Mouse (Mus musculus) gastrocnemius, postnatal 14 days (tissue): ENCODE data around the gene Wipf2. TPM values are rescaled to one million over a fixed set of nuclear protein-coding genes. Genes with fewer than 3 reads are reported as not detected.

Source experiments
- DNase-seq: peaks from one replicate; pipeline ENCODE4 v3.0.0; 2021; ENCODE audit warnings: mixed read lengths
- intact Hi-C: fragments of 180-260 bp; cut with DNase I; formaldehyde crosslinking; loops from one replicate; pipeline ENCODE4 v1.15.1; 2025; ENCODE audit warnings: low total_unique reads
- total RNA-seq, 2 experiments: library from RNA; stranded (reverse); gene quantifications; 2 replicates each; pipeline ENCODE4 v1.2.3; 2021

The Wipf2 gene
- total RNA-seq, 2 experiments from 2014 or later = 4.4 to 4.6 TPM

DNA sequence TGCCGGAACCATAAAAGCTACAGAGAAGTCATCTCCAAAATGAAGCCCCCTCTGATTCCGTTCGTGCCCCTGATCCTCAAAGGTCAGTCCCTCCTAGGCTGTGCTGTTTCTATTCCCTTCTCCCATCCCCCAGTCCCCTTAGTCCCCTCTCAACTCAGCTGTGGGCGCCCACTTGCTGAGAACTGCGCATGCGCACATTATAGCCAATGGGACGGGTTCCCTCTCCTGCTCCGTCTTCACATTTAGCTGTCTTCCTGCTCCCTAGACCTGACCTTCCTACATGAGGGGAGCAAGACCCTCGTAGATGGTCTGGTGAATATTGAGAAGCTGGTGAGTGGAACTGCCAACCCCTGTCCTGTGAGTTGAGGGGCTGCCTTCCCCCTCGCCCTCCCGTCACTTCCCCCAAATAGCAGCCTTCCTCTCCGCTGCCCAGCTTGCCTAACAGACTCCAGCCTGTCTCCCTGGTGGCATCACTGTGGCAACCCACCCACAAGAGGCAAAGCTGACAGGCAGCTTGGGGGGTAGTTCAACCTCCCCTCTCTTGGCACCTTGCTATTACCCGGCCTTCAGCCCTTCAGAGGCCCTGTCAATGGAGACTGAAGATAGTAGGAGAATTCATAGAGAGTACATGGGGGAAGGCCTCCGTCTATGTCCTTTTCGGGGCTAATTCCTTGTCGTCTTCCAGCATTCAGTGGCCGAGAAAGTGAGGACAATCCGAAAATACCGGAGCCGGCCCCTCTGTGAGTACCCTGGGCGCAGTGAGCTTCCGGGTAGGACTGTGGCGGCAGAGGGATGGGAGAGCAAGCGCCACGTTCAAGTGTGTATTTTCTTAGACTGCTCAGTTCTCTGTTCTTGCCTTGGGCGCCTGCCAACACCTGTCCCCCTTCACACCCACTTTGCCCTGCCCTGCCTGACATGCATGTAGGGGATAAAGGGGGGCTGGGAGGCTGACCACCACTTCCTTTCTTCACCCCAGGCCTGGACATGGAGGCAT is 13.0 kb upstream of the Wipf2 start:
- intact Hi-C loops = loop anchor here (10.0 kb wide), 1 partner anchor 124 kb away; no protein-coding TSS in a partner anchor
- no peak for DNase-seq

DNA sequence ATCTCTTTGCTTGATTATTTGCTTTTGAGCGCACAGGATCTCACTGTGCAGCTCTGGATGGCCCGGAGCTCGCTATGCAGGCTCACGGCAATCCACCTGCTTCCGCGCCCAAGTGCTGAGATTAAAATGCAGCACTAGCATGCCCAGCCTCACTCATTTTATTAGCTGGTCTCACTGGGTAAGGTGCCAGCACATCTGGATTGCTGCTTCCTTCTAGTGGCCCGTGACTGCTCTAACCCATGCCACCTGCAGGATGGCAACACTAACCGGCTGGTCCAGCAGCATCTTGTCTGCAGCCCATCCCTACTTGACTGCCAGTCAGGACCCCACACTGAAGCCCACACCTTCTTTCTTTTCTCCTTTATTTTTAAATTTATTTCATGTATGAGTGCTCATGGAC is 9.3 kb upstream of the Wipf2 start:
- no peak for DNase-seq
- intact Hi-C loops = loop anchor here (10.0 kb wide), 1 partner anchor 121 kb away; no protein-coding TSS in a partner anchor

DNA sequence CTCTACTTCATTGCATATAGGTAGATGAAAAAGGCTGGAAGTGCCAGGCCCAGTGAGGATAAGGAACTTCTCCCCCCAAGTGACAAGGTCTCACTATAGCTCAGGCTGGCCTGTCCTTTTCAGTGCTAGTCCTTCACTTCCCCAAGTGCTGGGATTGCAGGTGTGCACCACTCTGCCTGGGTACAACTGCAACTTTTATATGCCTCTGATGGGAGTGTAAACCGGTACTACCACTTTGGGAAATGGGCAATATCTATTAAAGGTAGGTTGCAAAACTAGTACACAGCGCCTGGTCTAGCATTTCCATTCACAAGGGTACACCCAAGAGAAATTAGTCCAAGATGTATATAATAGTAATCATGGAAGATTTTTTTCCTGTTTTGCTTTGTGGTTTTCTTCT is 8.8 kb upstream of the Wipf2 start:
- DNase-seq = no peak
- intact Hi-C loops = loop anchor here (10.0 kb wide), 1 partner anchor 120 kb away; no protein-coding TSS in a partner anchor

DNA sequence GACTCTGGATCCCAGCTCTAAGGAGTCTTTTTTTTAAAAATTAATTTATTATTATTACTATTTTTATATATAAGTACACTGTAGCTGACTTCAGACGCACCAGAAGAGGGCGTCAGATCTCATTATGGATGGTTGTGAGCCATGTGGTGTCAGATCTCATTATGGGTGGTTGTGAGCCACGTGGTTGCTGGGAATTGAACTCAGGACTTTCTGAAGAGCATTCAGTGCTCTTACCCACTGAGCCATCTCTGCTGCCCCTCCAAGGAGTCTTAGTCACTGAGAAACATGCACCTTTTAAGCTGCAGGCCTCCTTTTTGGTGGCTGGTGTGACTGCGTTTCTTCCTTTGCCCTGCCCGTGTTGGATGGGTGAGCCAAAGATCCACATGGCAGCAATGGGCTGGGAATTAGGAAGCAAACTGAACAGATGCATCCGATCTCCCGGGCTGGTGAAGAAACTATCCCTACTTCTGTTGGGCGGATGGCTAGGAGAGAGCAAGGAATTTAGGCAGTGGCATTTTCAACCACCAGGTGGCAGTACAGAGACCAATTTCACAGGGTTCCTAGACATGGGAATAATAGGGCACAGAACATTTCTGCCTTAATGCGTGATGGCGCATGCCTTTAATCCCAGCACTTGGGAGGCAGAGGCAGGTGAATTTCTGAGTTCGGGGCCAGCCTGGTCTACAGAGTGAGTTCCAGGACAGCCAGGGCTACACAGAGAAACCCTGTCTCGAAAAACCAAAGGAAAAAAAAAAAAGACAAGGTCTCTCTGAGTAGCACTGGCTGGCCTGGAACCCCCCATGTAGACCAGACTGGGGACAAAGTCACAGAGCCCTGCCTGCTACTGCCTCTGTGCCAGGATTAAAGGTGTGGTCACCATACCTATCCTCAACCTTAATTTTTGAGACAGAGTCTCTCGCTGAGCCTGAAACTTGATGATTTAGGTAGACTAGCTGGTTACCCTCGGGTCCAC is 4.4 kb upstream of the Wipf2 start:
- peak; percentile 83 for DNase-seq
- intact Hi-C loops = loop anchor here (10.0 kb wide), 1 partner anchor 116 kb away; no protein-coding TSS in a partner anchor

DNA sequence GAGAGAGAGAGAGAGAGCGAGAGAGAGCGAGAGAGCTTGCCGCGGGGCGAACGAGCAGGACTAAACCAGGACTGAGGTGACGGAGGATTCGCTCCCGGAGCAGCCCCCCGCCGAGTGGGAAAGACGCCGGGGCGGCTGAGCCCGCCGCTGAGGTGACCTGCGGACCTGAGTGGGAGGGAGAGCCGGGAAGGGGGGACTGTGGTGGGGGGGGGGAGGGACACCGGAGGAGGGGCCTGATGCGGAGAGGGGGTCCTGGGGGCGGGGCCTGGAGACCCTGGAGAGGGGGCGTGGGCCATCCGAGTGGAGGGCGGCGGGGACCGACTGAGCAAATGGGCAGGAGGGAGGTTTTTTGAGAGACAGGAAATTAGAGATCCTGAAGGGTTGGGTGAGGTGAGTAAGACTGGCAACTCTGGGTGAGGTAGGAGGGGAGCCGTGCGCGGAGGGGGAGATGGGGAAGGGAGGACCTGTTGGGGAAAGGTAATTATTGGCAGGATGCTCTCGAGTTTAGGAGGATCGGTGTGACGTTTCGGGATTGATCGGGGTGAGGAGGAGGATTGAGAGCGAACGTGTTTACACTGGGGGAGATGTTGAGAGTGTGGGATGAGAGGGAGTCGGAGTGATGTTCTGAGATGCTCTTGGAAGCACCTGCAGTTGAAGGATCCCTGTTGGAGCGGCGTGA is 452 bp downstream of the Wipf2 start:
- intact Hi-C loops = no loop called here
- no peak for DNase-seq

DNA sequence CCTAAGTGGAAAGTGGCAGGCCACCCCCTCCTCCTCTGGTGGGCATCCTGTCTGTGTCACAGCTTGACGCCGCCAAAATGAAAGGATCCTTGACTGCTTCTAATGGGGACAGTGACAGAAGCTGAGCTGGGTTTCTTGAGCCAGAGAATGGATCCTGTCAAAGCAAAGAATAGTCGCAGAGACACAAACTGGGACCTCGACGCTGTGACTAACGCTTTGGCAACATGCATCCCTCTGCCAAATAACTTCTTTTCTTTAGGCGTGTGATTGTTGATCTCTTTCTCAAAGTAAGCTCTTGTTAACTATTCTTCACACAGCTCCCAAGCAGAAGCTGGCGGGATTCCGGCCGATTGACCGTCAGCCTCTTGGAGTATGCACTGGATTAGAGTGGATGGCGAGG is 3.9 kb downstream of the Wipf2 start:
- DNase-seq = no peak
- intact Hi-C loops = no loop called here

DNA sequence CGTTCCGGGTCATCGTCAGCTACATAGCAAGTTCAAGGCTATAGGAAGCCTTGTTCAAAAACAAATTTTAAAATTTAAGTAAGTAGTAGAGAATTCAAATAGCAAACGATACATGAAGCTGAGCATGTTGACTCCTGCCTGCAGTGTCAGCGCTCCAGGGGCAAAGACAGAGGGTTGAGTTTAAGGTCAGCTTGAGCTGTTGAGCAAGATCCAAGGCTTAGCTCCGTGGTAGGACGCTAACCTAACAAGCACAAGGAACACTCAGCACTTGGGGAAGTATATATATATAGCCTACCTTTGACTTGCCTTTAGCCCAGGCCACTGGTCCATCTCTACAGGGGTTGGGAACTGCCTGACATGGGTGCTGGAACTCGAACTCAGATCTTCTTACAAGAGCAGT is 6.5 kb downstream of the Wipf2 start:
- no peak for DNase-seq
- intact Hi-C loops = no loop called here

DNA sequence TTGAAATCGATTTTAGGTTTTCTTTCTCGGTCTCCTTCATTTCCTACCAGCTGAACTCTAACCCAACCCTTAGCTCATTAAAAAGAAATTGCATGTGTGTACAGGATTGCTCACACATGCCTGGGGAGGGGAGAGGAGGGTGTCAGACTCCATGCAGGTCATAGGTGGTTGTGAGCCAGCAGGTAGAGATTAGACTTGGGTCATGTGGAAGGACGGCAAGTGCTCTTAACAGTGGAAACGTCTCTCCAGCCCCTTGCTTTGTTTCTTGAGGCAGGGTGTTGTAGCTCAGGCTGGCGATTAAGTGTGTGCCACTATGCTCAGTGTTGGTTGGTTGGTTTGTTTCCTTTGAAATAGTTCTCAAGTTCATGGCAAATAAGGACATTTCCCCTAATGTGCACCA is 7.4 kb downstream of the Wipf2 start:
- intact Hi-C loops = no loop called here
- no peak for DNase-seq

DNA sequence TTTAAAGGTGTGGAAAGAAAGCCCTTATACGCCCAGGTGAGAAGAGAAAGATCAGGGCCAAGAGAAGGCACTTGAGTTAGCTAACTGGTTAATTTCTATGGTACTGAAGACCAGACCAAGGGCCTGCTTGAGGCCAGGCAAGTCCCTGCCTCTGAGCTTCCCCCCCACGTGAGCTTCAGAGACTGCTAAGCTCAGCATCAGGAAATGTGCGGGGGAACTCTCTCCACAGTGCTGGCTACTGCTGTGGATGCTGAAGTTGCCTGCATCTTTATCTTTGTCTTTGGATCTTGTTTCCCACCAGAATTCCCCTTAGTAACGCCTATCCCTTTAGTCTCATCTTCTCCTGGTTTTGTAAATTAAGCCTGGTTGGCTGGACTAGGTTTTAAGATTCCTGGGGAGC is 8.0 kb downstream of the Wipf2 start:
- intact Hi-C loops = no loop called here
- no peak for DNase-seq

DNA sequence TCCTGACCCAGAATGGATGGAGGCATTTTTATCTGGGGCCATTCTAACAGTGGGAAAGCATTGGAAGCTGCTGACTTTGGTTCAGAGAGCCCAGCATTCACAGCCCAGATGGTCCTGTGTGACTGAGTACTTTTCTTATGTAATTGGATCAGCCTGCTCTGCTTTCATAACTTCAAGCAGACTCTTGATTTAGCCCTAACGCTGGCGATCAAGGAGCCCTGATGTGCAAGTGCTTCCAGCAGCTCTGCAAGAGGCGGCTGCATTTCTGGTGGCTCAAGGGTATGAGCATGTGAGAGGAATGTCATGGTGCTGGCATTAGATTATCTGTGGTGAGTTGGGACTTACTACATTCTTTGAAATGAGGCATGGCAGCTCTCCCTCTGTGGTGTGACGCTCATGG is 8.6 kb downstream of the Wipf2 start:
- intact Hi-C loops = no loop called here
- no peak for DNase-seq

DNA sequence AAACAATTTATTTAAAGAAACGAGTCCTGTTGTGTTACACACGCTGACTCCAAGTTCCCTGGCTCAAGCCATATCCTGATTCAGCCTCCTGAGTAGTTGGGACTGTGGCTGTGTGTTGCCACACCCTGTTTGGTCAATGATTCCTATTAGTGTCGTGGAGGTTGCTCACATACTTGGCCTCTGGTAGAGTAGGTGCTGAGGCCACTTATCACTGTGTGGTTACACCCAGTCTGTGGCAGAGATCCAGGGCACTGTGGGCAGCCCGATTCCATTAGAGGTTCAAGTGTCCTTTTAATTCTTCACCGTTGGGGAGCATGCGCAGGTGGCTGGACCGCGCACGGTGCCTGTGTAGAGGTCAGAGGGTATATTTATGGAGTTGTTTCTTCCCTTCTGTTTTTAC is 10.5 kb downstream of the Wipf2 start:
- intact Hi-C loops = no loop called here
- DNase-seq = no peak

DNA sequence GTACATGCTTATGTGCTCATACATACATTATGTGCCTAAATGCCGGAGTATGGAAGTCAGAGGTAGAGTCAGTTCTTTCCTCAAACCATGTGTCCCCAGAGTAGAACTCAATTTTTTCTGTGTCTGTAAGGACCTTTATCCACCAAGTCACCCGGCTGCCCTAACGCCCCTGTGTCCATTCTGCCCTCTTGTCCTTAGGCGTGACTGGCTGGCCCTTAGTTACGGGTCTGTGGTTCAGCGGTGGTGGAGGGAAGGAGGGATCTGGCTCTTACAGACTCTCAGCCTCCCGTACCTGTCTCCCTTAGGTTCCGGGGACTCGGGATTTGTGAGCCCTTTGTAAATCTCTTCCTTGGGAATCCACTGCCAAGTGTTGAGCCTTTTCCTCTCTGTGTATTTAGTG is 13.6 kb downstream of the Wipf2 start:
- DNase-seq = no peak
- intact Hi-C loops = no loop called here

DNA sequence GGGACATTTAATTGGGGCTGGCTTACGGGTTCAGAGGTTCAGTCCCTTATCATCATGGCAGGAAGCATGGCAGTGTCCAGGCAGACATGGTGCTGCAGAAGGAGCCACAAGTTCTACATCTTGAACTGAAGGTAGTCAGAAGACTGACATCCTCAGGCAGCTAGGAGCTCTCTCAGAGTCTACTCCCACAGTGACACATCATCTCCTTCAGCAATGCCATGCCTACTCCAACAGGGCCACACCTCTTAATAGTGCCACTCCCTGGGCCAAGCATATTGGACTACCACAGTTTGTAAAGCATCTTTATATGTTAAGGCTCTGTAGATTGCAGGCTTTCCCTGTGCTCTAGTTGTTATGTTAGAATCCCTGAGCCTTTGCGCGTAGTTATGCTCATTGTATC is 24.3 kb downstream of the Wipf2 start:
- DNase-seq = no peak
- intact Hi-C loops = no loop called here

DNA sequence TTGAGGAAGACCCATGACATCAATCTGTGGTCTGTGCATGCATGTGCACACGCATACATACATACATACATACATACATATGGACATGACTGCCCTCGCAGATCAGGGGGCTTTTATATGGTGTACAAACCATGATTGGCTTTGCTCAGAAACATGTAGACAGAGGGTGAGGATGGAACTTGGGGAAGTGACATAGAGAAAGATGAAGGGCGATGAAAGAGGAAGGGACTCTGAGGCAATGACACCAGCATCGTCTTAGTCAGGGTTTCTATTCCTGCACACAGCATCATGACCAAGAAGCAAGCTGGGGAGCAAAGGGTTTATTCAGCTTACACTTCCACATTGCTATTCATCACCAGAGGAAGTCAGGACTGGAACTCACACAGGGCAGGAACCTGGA is 25.6 kb downstream of the Wipf2 start:
- intact Hi-C loops = no loop called here
- DNase-seq = no peak

DNA sequence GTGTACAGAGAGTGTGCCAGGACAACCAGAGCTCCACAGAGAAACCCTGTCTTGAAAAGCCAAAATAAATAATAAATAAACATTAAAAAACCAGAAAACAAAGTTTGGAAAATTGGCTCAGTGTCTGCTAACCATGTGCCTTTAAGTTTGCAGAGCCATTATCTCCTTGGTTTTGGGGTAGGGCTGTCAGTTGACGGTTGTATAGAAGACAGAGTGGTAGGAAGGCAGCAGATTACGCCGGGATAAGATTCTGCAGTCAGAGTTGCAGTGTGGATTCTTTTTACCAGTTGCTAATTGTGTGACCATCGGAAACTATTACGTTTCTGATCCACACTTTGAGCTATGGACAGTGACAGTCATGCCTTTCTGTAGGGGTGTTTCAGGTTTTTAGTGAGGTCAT is 26.5 kb downstream of the Wipf2 start:
- DNase-seq = no peak
- intact Hi-C loops = no loop called here

DNA sequence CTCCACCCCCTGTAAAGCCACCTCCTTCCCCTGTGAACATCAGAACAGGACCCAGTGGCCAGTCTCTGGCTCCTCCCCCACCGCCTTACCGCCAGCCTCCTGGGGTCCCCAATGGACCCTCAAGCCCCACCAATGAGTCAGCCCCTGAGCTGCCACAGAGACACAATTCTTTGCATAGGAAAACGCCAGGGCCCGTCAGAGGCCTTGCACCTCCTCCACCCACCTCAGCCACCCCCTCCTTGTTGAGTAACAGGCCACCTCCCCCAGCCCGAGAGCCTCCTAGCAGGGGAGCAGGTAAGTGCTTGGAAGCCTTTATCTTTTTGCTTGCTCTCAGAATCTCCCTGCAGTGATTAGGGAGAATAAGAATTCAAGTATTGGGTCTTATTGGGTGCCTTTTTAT is 29.0 kb downstream of the Wipf2 start:
- intact Hi-C loops = no loop called here
- no peak for DNase-seq

DNA sequence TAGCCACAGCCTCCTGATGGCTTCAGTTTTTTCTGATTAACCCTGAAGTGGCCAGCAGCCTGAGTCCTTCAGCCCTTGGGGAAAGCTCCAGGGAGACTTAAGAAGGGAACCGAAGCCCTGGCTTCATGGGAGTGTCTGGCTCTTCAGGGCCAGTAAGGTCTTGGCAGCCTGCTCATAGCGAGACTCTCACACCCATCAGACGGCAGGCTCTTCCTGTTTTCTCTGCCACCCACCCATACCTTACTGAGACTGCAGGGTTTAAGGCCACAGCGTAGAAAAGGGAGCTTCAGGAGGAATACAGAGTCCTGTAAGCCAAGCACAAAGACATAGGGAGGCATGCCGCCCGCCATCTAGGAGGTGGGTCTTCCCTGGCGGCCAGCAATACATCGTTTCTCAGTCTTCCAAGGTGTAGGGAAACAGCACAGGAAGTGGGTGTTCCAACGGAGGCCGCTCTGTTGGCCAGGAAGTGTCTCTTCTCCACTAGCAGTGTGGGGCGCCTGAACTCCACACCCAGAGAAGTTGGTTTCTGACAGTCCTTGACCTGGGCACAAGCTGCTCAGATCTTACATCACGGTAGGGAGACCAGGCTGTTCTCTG is 37.2 kb downstream of the Wipf2 start:
- no peak for DNase-seq
- intact Hi-C loops = loop anchor here (10.0 kb wide), 1 partner anchor 196 kb away; the partner anchor contains the start of gene Csf3

DNA sequence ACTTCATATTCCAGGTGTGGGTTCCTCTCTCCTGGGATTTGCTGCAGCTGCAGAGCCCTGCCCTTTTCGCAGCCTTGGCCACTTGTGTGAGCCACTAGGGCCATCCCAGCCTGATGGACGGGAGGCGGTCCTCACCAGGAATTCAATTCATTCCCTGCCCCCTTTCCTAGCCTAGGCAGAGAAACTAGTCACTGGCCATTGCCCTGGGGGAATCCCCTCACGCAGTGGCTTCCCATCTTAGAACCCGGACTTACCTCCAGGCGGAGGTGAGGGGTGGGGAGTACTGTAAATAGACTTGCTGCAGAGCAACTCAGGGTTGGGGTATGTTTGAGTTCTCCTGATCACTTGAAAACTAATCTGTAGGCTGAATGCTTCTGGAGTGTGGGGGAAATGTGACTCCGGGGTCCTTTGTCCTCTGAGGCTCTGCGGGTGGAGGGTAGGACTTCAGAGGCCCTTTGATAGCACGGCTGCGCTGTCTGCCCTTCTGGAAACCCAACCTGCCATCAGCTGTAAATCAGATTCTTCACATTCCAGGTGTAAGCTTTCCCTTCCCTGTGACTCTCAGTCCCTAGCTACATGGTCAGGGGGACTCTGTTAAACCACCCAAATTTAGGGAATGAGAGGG is 39.3 kb downstream of the Wipf2 start:
- intact Hi-C loops = loop anchor here (10.0 kb wide), 1 partner anchor 198 kb away; the partner anchor contains the start of gene Csf3

DNA sequence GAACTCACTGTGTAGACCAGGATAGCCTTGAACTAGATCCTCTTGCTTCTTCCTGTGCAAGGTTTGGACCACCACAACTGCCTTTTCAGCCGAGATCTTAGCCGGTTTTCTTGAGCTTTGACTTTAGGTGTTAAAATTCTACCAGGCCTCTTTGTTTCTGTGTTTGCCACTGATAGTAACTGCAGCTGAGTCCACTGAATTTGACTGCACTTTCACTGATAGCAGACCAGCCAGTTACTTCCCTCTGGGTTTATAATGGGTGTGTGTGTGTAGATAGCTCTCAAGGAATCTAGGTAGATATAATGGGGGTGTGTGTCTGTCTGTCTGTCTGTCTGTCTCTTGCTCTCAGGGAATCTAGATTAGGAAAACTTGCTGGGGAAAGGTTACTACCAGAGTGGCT is 41.1 kb downstream of the Wipf2 start:
- no peak for DNase-seq
- intact Hi-C loops = loop anchor here (10.0 kb wide), 1 partner anchor 200 kb away; the partner anchor contains the start of gene Csf3

More for the DNA sequence above, 39.3 kb downstream of the Wipf2 start:
- no peak for DNase-seq
